Mouse (Mus musculus) ES-Bruce4 (cell line): ENCODE data around the gene Epb41l5.

Experiments
- CTCF ChIP-seq: IDR thresholded peaks from one replicate; pipeline ENCODE4 v1.8.1; 2011; ENCODE audit warnings: low read depth, low read length
- POLR2A ChIP-seq: IDR thresholded peaks from one replicate; pipeline ENCODE4 v1.8.1; 2011; ENCODE audit warnings: low read length; ENCODE audit not compliant: insufficient read depth

DNA sequence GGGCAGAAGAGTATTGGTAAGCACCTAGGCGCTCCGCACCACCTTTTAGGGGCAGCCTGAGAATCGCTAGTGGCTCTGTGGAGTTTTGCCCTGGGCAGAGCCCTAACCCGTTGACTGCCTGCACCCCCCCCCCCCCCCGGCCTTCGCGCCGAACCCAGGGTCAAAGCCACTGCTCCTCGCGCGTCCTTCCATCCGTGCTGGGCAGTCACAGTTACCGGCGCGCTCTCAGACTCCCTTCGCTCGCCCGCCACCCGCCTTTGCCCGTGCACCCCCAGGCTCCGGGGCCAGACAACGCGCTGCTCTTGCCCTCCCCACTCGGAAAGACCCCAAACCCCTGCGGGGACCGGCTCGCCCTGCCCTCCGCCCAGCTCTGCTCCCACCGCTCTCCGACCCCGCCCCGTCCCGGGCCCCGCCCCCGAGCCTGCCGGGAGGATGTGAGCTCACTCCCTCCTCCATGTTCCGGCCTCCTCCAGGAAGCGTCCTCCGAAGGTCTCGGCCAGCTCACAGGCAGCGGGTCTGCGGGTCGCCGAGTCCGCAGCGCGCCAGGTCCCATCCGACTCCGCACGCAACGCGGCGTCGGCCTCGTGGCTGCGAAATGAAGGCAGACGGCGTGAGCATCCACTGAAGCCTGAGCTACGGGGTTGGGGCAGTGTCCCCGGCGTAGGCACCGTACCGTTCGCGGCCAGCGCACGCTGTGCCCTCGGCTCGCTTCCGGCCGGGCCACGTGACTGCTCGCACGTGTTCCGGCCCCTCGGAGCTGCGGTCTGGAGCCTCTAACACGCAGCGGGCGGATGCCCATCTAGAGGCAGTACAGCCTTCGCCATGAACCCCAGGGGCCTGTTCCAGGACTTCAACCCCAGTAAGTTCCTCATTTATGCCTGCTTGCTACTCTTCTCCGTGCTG lies 122.9 kb downstream of the Epb41l5 start, which contains the start of gene Tmem185b:
- TF ChIP-seq POLR2A (peak; percentile 21), CTCF (no peak)
